Mouse (Mus musculus) liver, adult 2 months (tissue): ENCODE data around the gene Cln3.

Experiments
- CTCF ChIP-seq: fragments of 200-500 bp; IDR thresholded peaks from 2 replicates; pipeline ENCODE4 v1.5.1; 2011; ENCODE audit warnings: low read depth, low read length, control low read depth
- POLR2A ChIP-seq: fragments of 200-500 bp; IDR thresholded peaks from 2 replicates; pipeline ENCODE4 v1.6.1; 2011; ENCODE audit warnings: low read length, control low read depth; ENCODE audit not compliant: insufficient read depth; ENCODE audit errors: extremely low read depth

DNA sequence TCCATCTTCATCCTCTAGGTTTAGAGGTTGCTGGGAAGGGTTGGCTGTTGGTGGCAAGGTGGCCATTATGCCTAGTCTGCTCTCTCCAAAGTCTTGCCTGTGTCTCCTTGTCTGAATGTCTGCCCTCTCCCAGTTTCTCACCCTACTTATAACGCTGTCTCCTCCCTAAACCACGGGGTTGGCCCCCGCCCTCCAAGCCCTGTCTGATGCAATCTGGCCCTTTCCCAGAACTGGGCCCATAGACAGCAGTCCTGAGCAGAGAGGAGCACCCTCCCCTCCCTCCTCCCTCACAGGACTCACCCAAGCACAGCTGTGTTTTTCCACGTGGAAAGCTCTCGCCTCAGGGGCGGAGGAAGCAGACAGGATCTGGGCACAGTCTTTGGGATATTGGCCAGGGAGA, 39.8 kb upstream of the Cln3 start:
- TF ChIP-seq CTCF (no peak), POLR2A (no peak)
